Mouse (Mus musculus) cortical plate, adult 2 months (tissue): Measurements from ENCODE around the gene Mylk4. TPM values are rescaled to one million over a fixed set of nuclear protein-coding genes. Genes with fewer than 3 reads are reported as not detected.

ENCODE experiments used
- H3K27ac ChIP-seq: fragments of 200-500 bp; 2 replicates; pipeline ENCODE4 v1.5.1; 2012; ENCODE audit warnings: low read length, control low read depth, inconsistent platforms; ENCODE audit not compliant: insufficient read depth
- H3K4me1 ChIP-seq: fragments of 200-500 bp; 2 replicates; pipeline ENCODE4 v1.6.1; 2011; ENCODE audit warnings: low read length; ENCODE audit not compliant: control insufficient read depth, insufficient read depth
- H3K4me3 ChIP-seq: fragments of 200-500 bp; 2 replicates; pipeline ENCODE4 v1.5.1; 2011; ENCODE audit warnings: mild to moderate bottlenecking, low read length, control low read depth; ENCODE audit not compliant: insufficient read depth
- CTCF ChIP-seq: fragments of 200-500 bp; IDR thresholded peaks from 2 replicates; pipeline ENCODE4 v1.5.1; 2011; ENCODE audit warnings: mild to moderate bottlenecking, control low read depth, low read length; ENCODE audit not compliant: insufficient read depth; ENCODE audit errors: extremely low read depth
- POLR2A ChIP-seq: fragments of 200-500 bp; IDR thresholded peaks from 2 replicates; pipeline ENCODE4 v1.6.1; 2011; ENCODE audit warnings: mild to moderate bottlenecking, low read length, control low read depth; ENCODE audit not compliant: insufficient read depth; ENCODE audit errors: extremely low read depth
- polyA plus RNA-seq: library from polyadenylated mRNA; depleted of rRNA; stranded (reverse); fragments of >200 nt; gene quantifications from 2 replicates; pipeline ENCODE4 v1.2.3, GENCODE M21; 2012

The Mylk4 gene
- polyA plus RNA-seq, 1 experiment, result 0.15 TPM

DNA sequence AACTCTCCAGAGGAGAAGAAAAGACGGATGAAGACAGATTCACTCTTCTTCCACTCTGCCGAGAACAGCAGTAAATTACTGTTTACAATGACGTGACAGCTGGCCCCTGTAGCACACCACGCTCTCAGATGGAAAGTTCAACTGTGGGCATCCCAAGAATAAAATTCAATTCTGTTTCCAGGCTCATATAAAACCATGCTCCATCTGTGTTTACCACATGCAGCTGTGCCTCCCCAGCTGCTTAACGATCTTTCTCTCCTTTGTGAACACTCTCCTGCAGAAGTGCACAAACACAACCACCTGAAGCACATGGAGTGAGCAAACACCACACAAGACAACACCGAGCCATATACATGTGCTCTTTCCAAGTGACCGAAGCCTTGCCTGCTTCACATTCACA, 42.6 kb downstream of the Mylk4 start:
- TF ChIP-seq POLR2A (no peak), CTCF (no peak)
- Histone ChIP-seq H3K27ac (no peak overlapping the region), H3K4me1 (no peaks in the 10 kb centered on the region), H3K4me3 (no peak overlapping the region)

DNA sequence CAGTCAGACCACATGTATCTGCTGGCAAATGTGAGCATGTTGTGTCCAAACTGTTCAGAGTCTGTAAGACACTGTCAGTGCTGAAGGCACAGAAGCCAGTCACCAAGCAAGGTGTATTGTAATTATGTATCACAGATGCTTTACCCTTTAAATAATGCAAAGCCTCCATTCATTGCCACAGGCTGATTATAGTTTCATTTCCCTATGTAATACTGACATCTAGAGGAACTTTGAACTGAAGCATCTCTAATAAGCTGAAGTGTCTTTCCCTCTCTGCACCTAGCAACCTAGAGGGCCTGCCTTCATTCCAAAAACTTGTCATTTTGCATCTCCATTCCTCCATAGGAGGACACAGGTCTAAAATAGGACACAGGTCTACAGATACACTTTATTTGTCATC, 52.5 kb downstream of the Mylk4 start:
- Histone ChIP-seq H3K4me3 (no peak overlapping the region), H3K27ac (no peak overlapping the region), H3K4me1 (no peaks in the 10 kb centered on the region)
- TF ChIP-seq CTCF (no peak), POLR2A (no peak)

DNA sequence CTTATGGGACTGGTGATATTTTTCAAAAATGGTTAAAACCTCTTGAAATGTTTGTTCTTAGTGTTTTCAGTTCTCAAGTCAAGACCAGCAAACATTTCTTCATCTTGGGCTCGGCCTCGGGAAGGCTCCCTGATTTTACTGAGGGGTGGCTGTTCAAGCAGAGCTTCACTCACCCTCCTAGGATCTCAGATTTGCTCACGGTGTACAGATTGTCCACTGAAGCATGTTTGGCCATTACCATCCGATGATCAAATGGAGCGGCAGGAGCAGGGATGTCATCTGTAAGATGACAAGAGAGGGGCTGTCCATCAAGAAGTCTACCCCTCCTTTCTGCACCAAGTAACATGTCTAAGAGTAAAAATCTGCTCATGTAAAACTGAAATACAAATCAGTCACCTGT, 59.1 kb downstream of the Mylk4 start:
- no peaks in the 10 kb centered on the region for H3K4me1 ChIP-seq
- H3K27ac ChIP-seq, result no peak overlapping the region
- H3K4me3 ChIP-seq, result no peak overlapping the region
- no peak for TF ChIP-seq POLR2A
- no peak for TF ChIP-seq CTCF

DNA sequence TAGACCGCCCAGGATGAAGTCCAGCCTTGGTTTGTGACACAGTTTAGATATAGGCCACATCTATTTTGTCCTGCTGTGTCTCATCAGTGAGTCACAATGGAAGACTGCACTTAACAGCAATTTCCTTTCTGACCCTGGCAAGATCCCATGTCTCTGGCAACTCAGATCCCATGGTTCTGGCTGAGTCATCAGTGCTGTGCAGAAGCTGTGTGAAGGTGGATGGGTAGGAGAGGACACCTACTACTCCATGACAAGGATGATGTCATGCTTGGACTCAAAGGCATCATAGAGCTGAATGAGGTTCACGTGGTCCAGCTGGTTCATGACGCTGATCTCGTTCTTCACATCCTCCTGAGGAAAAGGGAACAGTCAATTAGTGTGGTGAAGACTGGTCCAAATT, 62.0 kb downstream of the Mylk4 start:
- Histone ChIP-seq H3K4me3 (no peak overlapping the region), H3K27ac (no peak overlapping the region)
- TF ChIP-seq POLR2A (no peak), CTCF (no peak)

DNA sequence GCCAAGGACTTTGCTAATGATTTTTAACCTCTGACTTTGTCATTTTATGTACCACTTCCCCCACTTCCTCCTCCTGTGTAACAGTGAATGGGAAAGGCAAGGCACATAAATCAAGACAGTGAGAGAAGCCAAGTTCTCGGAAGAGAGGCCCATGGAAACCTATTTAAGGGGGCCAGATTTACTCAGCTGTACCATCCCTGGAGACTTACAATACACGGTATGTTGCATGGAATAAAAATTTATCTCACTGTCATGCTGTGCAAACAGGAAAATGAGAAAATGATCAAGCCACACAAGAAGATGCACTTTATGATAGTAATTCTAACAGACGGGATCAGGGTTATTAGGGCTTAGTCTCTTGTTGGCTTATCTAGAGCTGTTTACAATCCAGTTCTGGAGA, 64.5 kb downstream of the Mylk4 start:
- Histone ChIP-seq H3K4me3 (no peak overlapping the region), H3K27ac (no peak overlapping the region), H3K4me1 (no peaks in the 10 kb centered on the region)
- no peak for TF ChIP-seq POLR2A
- TF ChIP-seq CTCF, result no peak

More for the DNA sequence above, 62.0 kb downstream of the Mylk4 start:
- H3K4me1 ChIP-seq, result no peaks in the 10 kb centered on the region

DNA sequence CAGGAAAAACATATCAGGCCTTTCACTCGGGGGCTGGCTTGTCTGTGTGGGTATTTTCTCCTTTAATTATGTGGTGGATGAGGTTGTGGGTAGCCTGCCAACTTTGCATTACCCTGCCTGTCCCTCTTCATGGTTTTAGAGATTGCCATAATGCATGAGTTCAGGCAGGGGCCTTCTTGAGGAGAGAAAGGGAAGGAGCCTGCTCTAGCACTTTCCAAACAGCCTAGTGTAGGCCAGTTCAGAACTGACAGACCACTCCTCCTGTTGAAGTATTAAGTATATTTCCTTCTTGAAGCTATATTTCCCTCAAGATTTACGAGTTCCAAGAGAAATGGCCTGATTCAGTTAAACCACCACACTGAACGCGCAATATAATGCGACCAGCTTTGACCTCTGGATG, 66.0 kb downstream of the Mylk4 start:
- Histone ChIP-seq H3K4me1 (no peaks in the 10 kb centered on the region), H3K27ac (no peak overlapping the region), H3K4me3 (no peak overlapping the region)
- TF ChIP-seq POLR2A, result no peak
- TF ChIP-seq CTCF, result no peak

DNA sequence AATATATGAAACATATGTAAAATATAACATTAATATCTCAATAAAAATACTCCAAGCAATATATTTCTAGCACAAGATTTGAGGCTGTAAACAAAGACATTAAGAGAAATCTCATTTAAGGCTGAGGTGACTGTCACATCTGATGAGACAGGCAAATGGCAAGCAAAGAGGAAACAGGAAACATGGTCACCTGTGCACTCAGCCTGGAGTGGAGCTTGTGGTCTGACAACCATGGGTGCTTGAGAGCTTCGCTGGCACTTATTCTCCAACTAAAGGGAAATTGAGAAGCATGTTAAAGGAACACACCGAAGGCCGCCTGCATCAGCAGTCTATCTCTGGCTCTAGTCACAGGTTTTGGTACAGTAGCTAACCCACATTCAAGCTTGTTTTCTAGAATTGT, 71.2 kb downstream of the Mylk4 start:
- no peak overlapping the region for H3K27ac ChIP-seq
- no peak overlapping the region for H3K4me3 ChIP-seq
- H3K4me1 ChIP-seq, result no peaks in the 10 kb centered on the region
- TF ChIP-seq POLR2A, result no peak
- TF ChIP-seq CTCF, result no peak

DNA sequence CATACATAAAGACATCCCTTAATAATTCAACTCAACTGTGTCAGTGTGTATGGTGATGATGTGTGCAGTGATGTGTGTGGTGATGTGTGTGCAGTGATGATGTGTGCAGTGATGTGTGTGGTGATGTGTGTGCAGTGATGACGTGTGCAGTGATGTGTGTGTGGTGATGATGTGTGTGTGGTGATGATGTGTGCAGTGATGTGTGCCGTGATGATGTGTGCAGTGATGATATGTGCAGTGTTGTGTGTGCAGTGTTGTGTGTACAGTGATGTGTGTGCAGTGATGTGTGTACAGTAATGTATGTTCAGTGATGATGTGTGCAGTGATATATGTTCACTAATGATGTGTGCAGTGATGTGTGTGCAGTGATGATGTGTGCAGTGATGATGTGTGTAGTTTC, 75.9 kb downstream of the Mylk4 start:
- Histone ChIP-seq H3K27ac (no peak overlapping the region), H3K4me1 (no peaks in the 10 kb centered on the region), H3K4me3 (no peak overlapping the region)
- no peak for TF ChIP-seq CTCF
- TF ChIP-seq POLR2A, result no peak

DNA sequence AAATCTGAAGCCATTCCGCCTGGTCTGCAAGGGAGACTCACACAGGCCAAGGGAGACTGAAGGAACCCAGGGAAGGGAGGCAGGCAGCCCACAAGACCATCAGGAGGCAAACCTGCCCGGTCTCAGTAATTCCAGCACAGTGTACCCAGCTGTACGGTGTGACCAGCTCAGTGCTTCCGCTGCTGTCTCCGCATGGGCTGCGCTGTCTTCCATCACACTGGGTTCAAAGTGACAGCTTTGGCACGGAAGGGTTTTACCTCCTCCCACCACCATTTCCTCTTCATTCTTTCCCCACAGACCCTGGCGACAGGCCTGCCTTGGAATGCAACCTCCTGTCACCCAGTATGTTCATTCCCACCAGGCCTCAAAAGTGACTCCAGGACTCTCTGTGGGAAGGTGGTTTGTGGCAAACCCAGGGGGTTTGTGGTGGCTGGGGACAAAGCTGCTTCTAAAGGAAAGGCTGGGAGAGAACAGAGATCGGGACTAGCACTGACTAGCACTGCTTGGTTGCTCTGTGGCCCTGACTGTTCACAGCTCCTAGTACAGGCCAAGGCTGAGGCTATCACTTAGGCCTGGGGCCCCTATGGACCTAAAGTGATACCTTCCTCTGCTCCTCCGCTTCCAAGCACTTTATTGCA, 77.0 kb downstream of the Mylk4 start:
- TF ChIP-seq CTCF (no peak), POLR2A (no peak)
- Histone ChIP-seq H3K27ac (no peak overlapping the region), H3K4me1 (no peaks in the 10 kb centered on the region), H3K4me3 (no peak overlapping the region)

DNA sequence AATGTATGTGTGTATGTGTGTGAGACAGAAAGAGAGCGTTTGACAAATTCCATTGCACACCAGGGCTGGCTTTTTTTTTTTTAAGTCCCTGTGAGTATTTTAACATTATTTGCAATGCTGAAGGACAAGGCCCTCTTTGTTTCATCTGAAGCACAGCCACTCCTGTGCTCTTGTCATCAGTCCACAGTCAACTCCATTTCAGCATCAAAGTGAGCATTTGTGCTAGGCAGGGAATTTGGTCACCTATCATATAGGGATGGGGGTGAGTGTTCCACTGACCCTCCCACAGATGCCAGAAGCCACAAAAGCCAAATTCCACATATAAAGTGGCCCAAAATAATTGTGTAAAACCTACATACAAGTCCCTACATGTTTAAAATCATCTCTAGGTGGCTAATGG, 78.4 kb downstream of the Mylk4 start:
- H3K27ac ChIP-seq, result no peak overlapping the region
- no peak overlapping the region for H3K4me3 ChIP-seq
- no peaks in the 10 kb centered on the region for H3K4me1 ChIP-seq
- TF ChIP-seq CTCF (no peak), POLR2A (no peak)
